Mouse (Mus musculus) cortical plate, adult 2 months (tissue): ENCODE data around the gene Etl4.

Source experiments
- CTCF ChIP-seq: fragments of 200-500 bp; IDR thresholded peaks from 2 replicates; pipeline ENCODE4 v1.5.1; 2011; ENCODE audit warnings: mild to moderate bottlenecking, control low read depth, low read length; ENCODE audit not compliant: insufficient read depth; ENCODE audit errors: extremely low read depth
- POLR2A ChIP-seq: fragments of 200-500 bp; IDR thresholded peaks from 2 replicates; pipeline ENCODE4 v1.6.1; 2011; ENCODE audit warnings: mild to moderate bottlenecking, low read length, control low read depth; ENCODE audit not compliant: insufficient read depth; ENCODE audit errors: extremely low read depth

DNA sequence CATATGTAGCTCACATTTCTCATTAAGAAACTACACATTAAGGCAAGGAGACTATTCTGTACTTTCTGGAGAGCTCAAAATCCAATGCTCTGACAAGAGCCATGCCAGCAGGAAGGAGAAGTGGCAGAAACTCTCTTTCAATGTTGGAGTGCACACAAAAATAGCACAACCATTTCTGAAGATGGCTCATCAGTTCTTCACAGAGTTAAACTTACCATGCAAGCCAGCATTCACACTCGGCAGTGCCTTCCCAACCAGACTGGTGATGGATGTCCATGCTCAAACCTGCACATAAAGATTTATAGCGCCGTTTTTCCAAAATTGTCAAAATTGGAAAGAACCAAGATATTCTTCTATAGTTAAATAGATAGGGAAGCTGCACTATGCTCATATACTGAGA is 392.9 kb downstream of the Etl4 start:
- TF ChIP-seq POLR2A (no peak), CTCF (no peak)
